Mouse (Mus musculus): Measurements from ENCODE around the gene Gfod1. TPM values are rescaled to one million over a fixed set of nuclear protein-coding genes. Genes with fewer than 3 reads are reported as not detected.

Gfod1 gene
- total RNA-seq, 2 experiments from 2014 or later, result 59.1 to 69.9 TPM

Other genes with a start within 250 kb of the Gfod1 start
- gene Tbc1d7, start 132.7 kb downstream of the Gfod1 start, total RNA-seq (2021), result 10 to 100 TPM; 35.0 to 39.7 TPM
- gene Sirt5, start 61.3 kb upstream of the Gfod1 start, total RNA-seq (2021), result 10 to 100 TPM; 16.3 to 18.7 TPM
- 10 to 100 TPM; 78.5 to 80.1 TPM for gene Nol7, start 94.2 kb upstream of the Gfod1 start, total RNA-seq (2021)
- gene Ranbp9, start 177.1 kb upstream of the Gfod1 start, total RNA-seq (2021), result 10 to 100 TPM; 84.1 to 87.9 TPM

Measured in left cerebral cortex, postnatal 14 days (tissue).